Mouse (Mus musculus) activated CD4-positive, CD25-positive, alpha-beta regulatory T cell, adult 4 months (primary cell): ENCODE results near the gene 2610042L04Rik. TPM values are rescaled to one million over a fixed set of nuclear protein-coding genes. Genes with fewer than 3 reads are reported as not detected.
"Not testable (repeated sequence)": the region's sequence is repeated elsewhere in the genome, so short reads cannot be mapped to it uniquely, and the experiment has no call there.

ENCODE experiments used
- ATAC-seq: one replicate; pipeline ENCODE4 v1.8.0; 2017
- polyA plus RNA-seq, 2 experiments: library from polyadenylated mRNA; unstranded; fragments of 100-300 nt; shearing (Covaris generic); gene quantifications; one replicate each; pipeline ENCODE4 v1.2.1; 2017

The 2610042L04Rik gene
- 1 to 10 TPM; 3.1 to 7.4 TPM for polyA plus RNA-seq

GRCm38 (mm10) chr14:4334476-4335080, at the start of gene 2610042L04Rik:
TSS of gene 2610042L04Rik (plus strand) at chr14:4334763.
- ATAC-seq, result not testable (repeated sequence)

GRCm38 (mm10) chr14:4316983-4317382, 17.6 kb upstream of the 2610042L04Rik start, which contains the start of gene Gm3149:
TSS of gene Gm3149 (plus strand) at chr14:4317283.
- not testable (repeated sequence) for ATAC-seq

- not testable (repeated sequence) for ATAC-seq
Measured at GRCm38 (mm10) chr14:4335506-4335905, 943 bp downstream of the 2610042L04Rik start.

GRCm38 (mm10) chr14:4368991-4369390, 34.4 kb downstream of the 2610042L04Rik start:
- ATAC-seq, result not testable (repeated sequence)

- not testable (repeated sequence) for ATAC-seq
Measured at GRCm38 (mm10) chr14:4369691-4370090, 35.1 kb downstream of the 2610042L04Rik start.

- ATAC-seq, result not testable (repeated sequence)
Measured at GRCm38 (mm10) chr14:4377871-4378270, 43.3 kb downstream of the 2610042L04Rik start.

GRCm38 (mm10) chr14:4385606-4386005, 51.0 kb downstream of the 2610042L04Rik start:
- not testable (repeated sequence) for ATAC-seq

GRCm38 (mm10) chr14:4392841-4393530, 58.4 kb downstream of the 2610042L04Rik start:
- ATAC-seq, result not testable (repeated sequence)

GRCm38 (mm10) chr14:4397226-4397625, 62.7 kb downstream of the 2610042L04Rik start, which contains the start of gene Gm3159:
TSS of gene Gm3159 (plus strand) at chr14:4397526.
- not testable (repeated sequence) for ATAC-seq

- ATAC-seq, result not testable (repeated sequence)
Measured at GRCm38 (mm10) chr14:4398624-4399023, 64.1 kb downstream of the 2610042L04Rik start.

GRCm38 (mm10) chr14:4400115-4400789, 65.7 kb downstream of the 2610042L04Rik start:
- ATAC-seq, result not testable (repeated sequence)

GRCm38 (mm10) chr14:4401245-4401644, 66.7 kb downstream of the 2610042L04Rik start:
- not testable (repeated sequence) for ATAC-seq

- ATAC-seq, result not testable (repeated sequence)
Measured at GRCm38 (mm10) chr14:4403840-4404239, 69.3 kb downstream of the 2610042L04Rik start.

Other genes starting within 250 kb of the 2610042L04Rik start
- 1 to 10 TPM in 1 of 2 experiments, under 1 TPM in 1; 0.79 to 2.1 TPM for gene Gm8108, start 224.2 kb upstream of the 2610042L04Rik start, polyA plus RNA-seq
- not detected for gene Gm3127, start 169.7 kb upstream of the 2610042L04Rik start, polyA plus RNA-seq
- 1 to 10 TPM in 1 of 2 experiments, under 1 TPM in 1; 0.69 to 1.7 TPM for gene Gm2974, start 152.2 kb upstream of the 2610042L04Rik start, polyA plus RNA-seq
- gene Gm3138, start 85.1 kb upstream of the 2610042L04Rik start, polyA plus RNA-seq, result not detected
- not detected for gene Gm3149, start 17.5 kb upstream of the 2610042L04Rik start, polyA plus RNA-seq
- not detected for gene Gm3159, start 62.8 kb downstream of the 2610042L04Rik start, polyA plus RNA-seq
- gene Gm3164, start 80.7 kb downstream of the 2610042L04Rik start, polyA plus RNA-seq, result 1 to 10 TPM; 1.6 to 2.4 TPM
- 1 to 10 TPM in 1 of 2 experiments, not detected in 1; 2.6 TPM for gene Gm3173, start 96.2 kb downstream of the 2610042L04Rik start, polyA plus RNA-seq
- not detected for gene Gm3182, start 147.0 kb downstream of the 2610042L04Rik start, polyA plus RNA-seq
- not detected for gene Gm3047, start 220.6 kb downstream of the 2610042L04Rik start, polyA plus RNA-seq